Mouse (Mus musculus) forebrain, embryonic 16.5 days (tissue): ENCODE data around the gene Hes1. TPM values are rescaled to one million over a fixed set of nuclear protein-coding genes. Genes with fewer than 3 reads are reported as not detected.

Experiments
- ATAC-seq: fragments of 200-750 bp; cut with Nextera tagmentation; 2 replicates; pipeline ENCODE4 v1.8.0; 2017; ENCODE audit warnings: mild to moderate bottlenecking, moderate library complexity
- H3K27ac ChIP-seq: fragments of 300-500 bp; sonication (generic); 2 replicates; pipeline ENCODE4 v1.5.1; 2014; ENCODE audit warnings: low read length, control low read depth
- H3K27me3 ChIP-seq: fragments of 300-500 bp; sonication (generic); replicated peaks from 2 replicates; pipeline ENCODE4 v1.6.1; 2014; ENCODE audit warnings: low read length; ENCODE audit not compliant: control insufficient read depth, insufficient read depth
- H3K36me3 ChIP-seq: fragments of 300-500 bp; sonication (generic); 2 replicates; pipeline ENCODE4 v1.6.1; 2014; ENCODE audit not compliant: control insufficient read depth, insufficient read depth
- H3K4me1 ChIP-seq: fragments of 300-500 bp; sonication (generic); replicated peaks from 2 replicates; pipeline ENCODE4 v1.6.1; 2014; ENCODE audit warnings: low read length; ENCODE audit not compliant: control insufficient read depth, insufficient read depth
- H3K4me2 ChIP-seq: fragments of 300-500 bp; sonication (generic); 2 replicates; pipeline ENCODE4 v1.6.1; 2014; ENCODE audit warnings: mild to moderate bottlenecking, low read length, control low read depth
- H3K4me3 ChIP-seq: fragments of 300-500 bp; sonication (generic); replicated peaks from 2 replicates; pipeline ENCODE4 v1.5.1; 2014; ENCODE audit warnings: mild to moderate bottlenecking, low read length, control low read depth
- H3K9ac ChIP-seq: fragments of 300-500 bp; sonication (generic); replicated peaks from 2 replicates; pipeline ENCODE4 v1.6.1; 2014; ENCODE audit warnings: low read depth, low read length, control low read depth
- H3K9me3 ChIP-seq: fragments of 300-500 bp; sonication (generic); 2 replicates; pipeline ENCODE4 v1.6.1; 2016; ENCODE audit warnings: low read length; ENCODE audit not compliant: control insufficient read depth
- WGBS: fragments of 180-500 bp; shearing (Covaris S2); extraction: QIAGEN DNeasy Blood & Tissue Kit; methylation state at CpG from one replicate; pipeline ENCODE4 v1.1.7; 2014; 5-methylcytosine and 5-hydroxymethylcytosine counted together
- polyA plus RNA-seq: library from polyadenylated mRNA; unstranded; fragments of >200 nt; fragmentation: Nextera tagmentation; extraction: Ambion mirVana; gene quantifications from 2 replicates; pipeline ENCODE4 v1.2.1, GENCODE M21; 2015

Gene Hes1
- polyA plus RNA-seq, 1 experiment from 2014 or later = 9.6 TPM

- ATAC-seq = no peak
- no peak overlapping the region for H3K4me2 ChIP-seq
These were observed 18.6 kb upstream of the Hes1 start for GRCm38 (mm10) chr16:30045615-30046014.

GRCm38 (mm10) chr16:30047010-30047409, 17.2 kb upstream of the Hes1 start:
- no peaks in the 10 kb centered on the region for H3K27me3 ChIP-seq
- no peaks in the 10 kb centered on the region for H3K4me1 ChIP-seq
- no peak overlapping the region for H3K27ac ChIP-seq
- no peaks in the 10 kb centered on the region for H3K36me3 ChIP-seq
- H3K4me2 ChIP-seq = no peak overlapping the region
- no peak for ATAC-seq
- WGBS = 86% methylated on average over 7 of the region's 7 CpGs
- H3K9me3 ChIP-seq = no peaks in the 10 kb centered on the region
- H3K4me3 ChIP-seq = no peak overlapping the region
- no peak overlapping the region for H3K9ac ChIP-seq

More at GRCm38 (mm10) chr16:30045615-30046014, 18.6 kb upstream of the Hes1 start:
- Histone ChIP-seq H3K4me3 (no peak overlapping the region), H3K4me1 (no peaks in the 10 kb centered on the region), H3K36me3 (no peaks in the 10 kb centered on the region), H3K9ac (no peak overlapping the region), H3K9me3 (no peaks in the 10 kb centered on the region), H3K27me3 (no peaks in the 10 kb centered on the region), H3K27ac (no peak overlapping the region)
- 64% methylated on average over 5 of the region's 5 CpGs for WGBS

- no peak for ATAC-seq
- Histone ChIP-seq H3K4me3 (no peak overlapping the region), H3K27me3 (no peaks in the 10 kb centered on the region), H3K9ac (no peak overlapping the region), H3K36me3 (no peaks in the 10 kb centered on the region), H3K9me3 (no peaks in the 10 kb centered on the region), H3K27ac (no peak overlapping the region), H3K4me1 (no peaks in the 10 kb centered on the region), H3K4me2 (no peak overlapping the region)
- 42% methylated on average over 11 of the region's 11 CpGs for WGBS
These were observed 16.8 kb upstream of the Hes1 start for GRCm38 (mm10) chr16:30047421-30047831.

- Histone ChIP-seq H3K9me3 (no peaks in the 10 kb centered on the region), H3K27me3 (no peaks in the 10 kb centered on the region), H3K4me2 (no peak overlapping the region), H3K4me3 (no peak overlapping the region), H3K36me3 (no peaks in the 10 kb centered on the region), H3K4me1 (no peaks in the 10 kb centered on the region), H3K27ac (no peak overlapping the region), H3K9ac (no peak overlapping the region)
- WGBS = 77% methylated on average over 10 of the region's 10 CpGs
- no peak for ATAC-seq
These were observed 13.3 kb upstream of the Hes1 start for GRCm38 (mm10) chr16:30050767-30051490.

- Histone ChIP-seq H3K9me3 (no peaks in the 10 kb centered on the region), H3K4me2 (no peak overlapping the region), H3K9ac (no peak overlapping the region), H3K27ac (no peak overlapping the region), H3K27me3 (no peaks in the 10 kb centered on the region), H3K4me3 (no peak overlapping the region), H3K36me3 (no peaks in the 10 kb centered on the region), H3K4me1 (no peaks in the 10 kb centered on the region)
- ATAC-seq = no peak
- 57% methylated on average over 2 of the region's 2 CpGs for WGBS
These were observed 11.9 kb upstream of the Hes1 start for GRCm38 (mm10) chr16:30052271-30052670.

GRCm38 (mm10) chr16:30052839-30053511, 11.2 kb upstream of the Hes1 start:
- Histone ChIP-seq H3K9me3 (no peaks in the 10 kb centered on the region), H3K4me3 (no peak overlapping the region), H3K27me3 (no peaks in the 10 kb centered on the region), H3K36me3 (no peaks in the 10 kb centered on the region), H3K27ac (no peak overlapping the region), H3K4me1 (no peaks in the 10 kb centered on the region), H3K9ac (no peak overlapping the region), H3K4me2 (no peak overlapping the region)
- ATAC-seq = no peak
- 64% methylated on average over 16 of the region's 16 CpGs for WGBS

- H3K4me1 ChIP-seq = peaks cover 6% of the 10 kb centered on the region
- no peaks in the 10 kb centered on the region for H3K36me3 ChIP-seq
- 80% methylated on average over 4 of the region's 4 CpGs for WGBS
- H3K9me3 ChIP-seq = no peaks in the 10 kb centered on the region
- no peak overlapping the region for H3K4me2 ChIP-seq
- H3K4me3 ChIP-seq = no peak overlapping the region
- H3K9ac ChIP-seq = no peak overlapping the region
- H3K27ac ChIP-seq = no peak overlapping the region
- H3K27me3 ChIP-seq = no peaks in the 10 kb centered on the region
- no peak for ATAC-seq
These were observed 9.6 kb upstream of the Hes1 start for GRCm38 (mm10) chr16:30054541-30054940.

- no peak for ATAC-seq
- Histone ChIP-seq H3K9me3 (no peaks in the 10 kb centered on the region), H3K4me2 (no peak overlapping the region), H3K36me3 (no peaks in the 10 kb centered on the region), H3K4me3 (no peak overlapping the region), H3K27ac (no peak overlapping the region), H3K9ac (no peak overlapping the region), H3K27me3 (no peaks in the 10 kb centered on the region; the same call in 1 of the 2 replicates), H3K4me1 (peaks cover 15% of the 10 kb centered on the region)
- 66% methylated on average over 10 of the region's 10 CpGs for WGBS
These were observed 8.8 kb upstream of the Hes1 start for GRCm38 (mm10) chr16:30055361-30055889.

- H3K9me3 ChIP-seq = no peaks in the 10 kb centered on the region
- no peak for ATAC-seq
- no peaks in the 10 kb centered on the region for H3K36me3 ChIP-seq
- no peak overlapping the region for H3K9ac ChIP-seq
- WGBS = 78% methylated on average over 7 of the region's 7 CpGs
- H3K4me1 ChIP-seq = peaks cover 20% of the 10 kb centered on the region
- H3K27ac ChIP-seq = no peak overlapping the region
- H3K27me3 ChIP-seq = no peaks in the 10 kb centered on the region; the same call in 1 of the 2 replicates
- H3K4me3 ChIP-seq = no peak overlapping the region
- H3K4me2 ChIP-seq = no peak overlapping the region
These were observed 8.3 kb upstream of the Hes1 start for GRCm38 (mm10) chr16:30055927-30056326.
